Mouse (Mus musculus): Measurements from ENCODE around the gene Zhx3. TPM values are rescaled to one million over a fixed set of nuclear protein-coding genes. Genes with fewer than 3 reads are reported as not detected.

Zhx3 gene
- polyA plus RNA-seq, 2 experiments: 6.5 to 13.7 TPM

GRCm38 (mm10) chr2:160715463-160716030, 157.3 kb downstream of the Zhx3 start:
- H3K27ac ChIP-seq (replicated peaks; ENCODE audit: low read depth, low read length): no peak overlapping the region
- H3K36me3 ChIP-seq (ENCODE audit: control insufficient read depth, insufficient read depth, low read length): peaks cover 89% of the 10 kb centered on the region
- TF ChIP-seq POLR2A (IDR thresholded peaks at IDR 0.05; ENCODE audit: borderline replicate concordance, extremely low read depth, insufficient read depth, insufficient read length): no peak
- no peak for DNase-seq (ENCODE audit: low spot score)
- no peak overlapping the region for H3K4me3 ChIP-seq (replicated peaks; ENCODE audit: low read length)
- H3K9ac ChIP-seq (ENCODE audit: low read depth, low read length, severe bottlenecking): no peak overlapping the region
- no peaks in the 10 kb centered on the region for H3K9me3 ChIP-seq (ENCODE audit: control insufficient read depth, low read length)
- no peaks in the 10 kb centered on the region for H3K4me1 ChIP-seq (ENCODE audit: control insufficient read depth, insufficient read depth, low read length)
- H3K27me3 ChIP-seq (ENCODE audit: control insufficient read depth, insufficient read depth, low read length): no peaks in the 10 kb centered on the region
- no peak for ATAC-seq (ENCODE audit: low FRiP score, low read depth)
- WGBS: 84% methylated on average over 4 of the region's 4 CpGs
- no peak overlapping the region for H3K4me2 ChIP-seq (replicated peaks; ENCODE audit: low read depth, low read length, severe bottlenecking)

GRCm38 (mm10) chr2:160707673-160708072, 165.1 kb downstream of the Zhx3 start:
- ATAC-seq (ENCODE audit: low FRiP score, low read depth) (no peak), DNase-seq (ENCODE audit: low spot score) (no peak)
- H3K4me3 ChIP-seq (replicated peaks; ENCODE audit: low read length): no peak overlapping the region
- H3K27ac ChIP-seq (replicated peaks; ENCODE audit: low read depth, low read length): no peak overlapping the region
- peaks cover 83% of the 10 kb centered on the region for H3K36me3 ChIP-seq (ENCODE audit: control insufficient read depth, insufficient read depth, low read length)
- TF ChIP-seq POLR2A (IDR thresholded peaks at IDR 0.05; ENCODE audit: borderline replicate concordance, extremely low read depth, insufficient read depth, insufficient read length): no peak
- H3K9me3 ChIP-seq (ENCODE audit: control insufficient read depth, low read length): no peaks in the 10 kb centered on the region
- 93% methylated on average over 3 of the region's 3 CpGs for WGBS
- H3K4me1 ChIP-seq (ENCODE audit: control insufficient read depth, insufficient read depth, low read length): no peaks in the 10 kb centered on the region
- H3K9ac ChIP-seq (ENCODE audit: low read depth, low read length, severe bottlenecking): no peak overlapping the region
- H3K27me3 ChIP-seq (ENCODE audit: control insufficient read depth, insufficient read depth, low read length): no peaks in the 10 kb centered on the region
- H3K4me2 ChIP-seq (replicated peaks; ENCODE audit: low read depth, low read length, severe bottlenecking): no peak overlapping the region

- no peak overlapping the region for H3K4me3 ChIP-seq (replicated peaks; ENCODE audit: low read length)
- H3K9me3 ChIP-seq (ENCODE audit: control insufficient read depth, low read length): no peaks in the 10 kb centered on the region
- no peak for DNase-seq (ENCODE audit: low spot score)
- no peak overlapping the region for H3K9ac ChIP-seq (ENCODE audit: low read depth, low read length, severe bottlenecking)
- H3K27me3 ChIP-seq (ENCODE audit: control insufficient read depth, insufficient read depth, low read length): no peaks in the 10 kb centered on the region
- H3K27ac ChIP-seq (replicated peaks; ENCODE audit: low read depth, low read length): no peak overlapping the region
- peaks cover 85% of the 10 kb centered on the region for H3K36me3 ChIP-seq (ENCODE audit: control insufficient read depth, insufficient read depth, low read length)
- no peak for TF ChIP-seq POLR2A (IDR thresholded peaks at IDR 0.05; ENCODE audit: borderline replicate concordance, extremely low read depth, insufficient read depth, insufficient read length)
- no peaks in the 10 kb centered on the region for H3K4me1 ChIP-seq (ENCODE audit: control insufficient read depth, insufficient read depth, low read length)
- no peak overlapping the region for H3K4me2 ChIP-seq (replicated peaks; ENCODE audit: low read depth, low read length, severe bottlenecking)
- ATAC-seq (ENCODE audit: low FRiP score, low read depth): no peak
Measured at GRCm38 (mm10) chr2:160702824-160703223, 170.0 kb downstream of the Zhx3 start.

- Histone ChIP-seq H3K36me3 (ENCODE audit: control insufficient read depth, insufficient read depth, low read length) (peaks cover 82% of the 10 kb centered on the region), H3K4me3 (replicated peaks; ENCODE audit: low read length) (no peak overlapping the region), H3K9ac (ENCODE audit: low read depth, low read length, severe bottlenecking) (no peak overlapping the region), H3K27ac (replicated peaks; ENCODE audit: low read depth, low read length) (no peak overlapping the region), H3K4me1 (ENCODE audit: control insufficient read depth, insufficient read depth, low read length) (no peaks in the 10 kb centered on the region), H3K27me3 (ENCODE audit: control insufficient read depth, insufficient read depth, low read length) (no peaks in the 10 kb centered on the region), H3K9me3 (ENCODE audit: control insufficient read depth, low read length) (no peaks in the 10 kb centered on the region), H3K4me2 (replicated peaks; ENCODE audit: low read depth, low read length, severe bottlenecking) (no peak overlapping the region)
- ATAC-seq (ENCODE audit: low FRiP score, low read depth) (no peak), DNase-seq (ENCODE audit: low spot score) (no peak)
- no peak for TF ChIP-seq POLR2A (IDR thresholded peaks at IDR 0.05; ENCODE audit: borderline replicate concordance, extremely low read depth, insufficient read depth, insufficient read length)
- WGBS: 89% methylated on average over 3 of the region's 3 CpGs
Measured at GRCm38 (mm10) chr2:160701603-160702002, 171.2 kb downstream of the Zhx3 start.

GRCm38 (mm10) chr2:160700271-160700670, 172.5 kb downstream of the Zhx3 start:
- ATAC-seq (ENCODE audit: low FRiP score, low read depth): no peak
- Histone ChIP-seq H3K36me3 (ENCODE audit: control insufficient read depth, insufficient read depth, low read length) (peaks cover 79% of the 10 kb centered on the region), H3K27ac (replicated peaks; ENCODE audit: low read depth, low read length) (no peak overlapping the region), H3K9ac (ENCODE audit: low read depth, low read length, severe bottlenecking) (no peak overlapping the region), H3K4me3 (replicated peaks; ENCODE audit: low read length) (no peak overlapping the region), H3K4me2 (replicated peaks; ENCODE audit: low read depth, low read length, severe bottlenecking) (no peak overlapping the region), H3K27me3 (ENCODE audit: control insufficient read depth, insufficient read depth, low read length) (no peaks in the 10 kb centered on the region), H3K9me3 (ENCODE audit: control insufficient read depth, low read length) (no peaks in the 10 kb centered on the region), H3K4me1 (ENCODE audit: control insufficient read depth, insufficient read depth, low read length) (no peaks in the 10 kb centered on the region)
- 84% methylated on average over 5 of the region's 5 CpGs for WGBS
- TF ChIP-seq POLR2A (IDR thresholded peaks at IDR 0.05; ENCODE audit: borderline replicate concordance, extremely low read depth, insufficient read depth, insufficient read length): no peak
- no peak for DNase-seq (ENCODE audit: low spot score)

Other genes with a start within 250 kb of the Zhx3 start
- gene Top1, start 227.1 kb downstream of the Zhx3 start, polyA plus RNA-seq (2012; rRNA removed): 35.2 and 46.1 TPM in 2 replicates
- 65.1 and 74.4 TPM in 2 replicates for gene Top1, start 227.1 kb downstream of the Zhx3 start, polyA plus RNA-seq (2014; fragmentation: Nextera tagmentation; extraction: Ambion mirVana)
- 131 and 150 TPM in 2 replicates for gene Plcg1, start 141.7 kb downstream of the Zhx3 start, polyA plus RNA-seq (2012; rRNA removed)
- 56.8 and 65.4 TPM in 2 replicates for gene Plcg1, start 141.7 kb downstream of the Zhx3 start, polyA plus RNA-seq (2014; fragmentation: Nextera tagmentation; extraction: Ambion mirVana)
- gene Lpin3, start 7.7 kb upstream of the Zhx3 start, polyA plus RNA-seq (2012; rRNA removed): 2.6 and 2.9 TPM in 2 replicates
- gene Lpin3, start 7.7 kb upstream of the Zhx3 start, polyA plus RNA-seq (2014; fragmentation: Nextera tagmentation; extraction: Ambion mirVana): 1.8 and 2.3 TPM in 2 replicates
- 69.3 and 89.0 TPM in 2 replicates for gene Emilin3, start 39.3 kb upstream of the Zhx3 start, polyA plus RNA-seq (2012; rRNA removed)
- 30.3 and 32.3 TPM in 2 replicates for gene Emilin3, start 39.3 kb upstream of the Zhx3 start, polyA plus RNA-seq (2014; fragmentation: Nextera tagmentation; extraction: Ambion mirVana)
- gene Chd6, start 236.1 kb upstream of the Zhx3 start, polyA plus RNA-seq (2012; rRNA removed): 28.9 and 29.3 TPM in 2 replicates
- 27.5 and 35.0 TPM in 2 replicates for gene Chd6, start 236.1 kb upstream of the Zhx3 start, polyA plus RNA-seq (2014; fragmentation: Nextera tagmentation; extraction: Ambion mirVana)

Measured in limb, embryonic 14.5 days (tissue).